Mouse (Mus musculus): ENCODE results near the gene Apol8. TPM values are rescaled to one million over a fixed set of nuclear protein-coding genes. Genes with fewer than 3 reads are reported as not detected.

The Apol8 gene
- polyA plus RNA-seq (2015; fragmentation: Nextera tagmentation; extraction: Ambion mirVana) = not detected in 2 replicates

GRCm38 (mm10) chr15:77756848-77757247 is at the start of gene Apol8:
Gene Apol8 (minus strand): TSS chr15:77757003.
- Histone ChIP-seq H3K4me1 (replicated peaks) (no peaks in the 10 kb centered on the region), H3K4me2 (no peak within 1 kb of the TSS), H3K4me3 (no peak within 1 kb of the TSS), H3K36me3 (peaks cover 16% of the 10 kb centered on the region), H3K9ac (no peak within 1 kb of the TSS), H3K9me3 (no peaks in the 10 kb centered on the region), H3K27ac (replicated peaks) (no peak within 1 kb of the TSS), H3K27me3 (no peaks in the 10 kb centered on the region)
- WGBS = 10% methylated on average over 9 of the region's 9 CpGs
- ATAC-seq (ENCODE audit: low read depth) = no peak

- 87% methylated on average over 4 of the region's 4 CpGs for WGBS
- H3K4me3 ChIP-seq = no peak overlapping the region
- no peak overlapping the region for H3K4me2 ChIP-seq
- ATAC-seq (ENCODE audit: low read depth) = no peak
- H3K27me3 ChIP-seq = no peaks in the 10 kb centered on the region
- peaks cover 41% of the 10 kb centered on the region for H3K36me3 ChIP-seq
- no peak overlapping the region for H3K27ac ChIP-seq (replicated peaks)
- H3K9ac ChIP-seq = no peak overlapping the region
- H3K9me3 ChIP-seq = no peaks in the 10 kb centered on the region
- peaks cover 13% of the 10 kb centered on the region for H3K4me1 ChIP-seq (replicated peaks)
These were observed 48.9 kb upstream of the Apol8 start for GRCm38 (mm10) chr15:77805657-77806056.

- Histone ChIP-seq H3K9ac (no peak overlapping the region), H3K4me3 (no peak overlapping the region), H3K27ac (replicated peaks) (no peak overlapping the region), H3K4me2 (no peak overlapping the region), H3K4me1 (replicated peaks) (peaks cover 13% of the 10 kb centered on the region), H3K27me3 (no peaks in the 10 kb centered on the region), H3K36me3 (peaks cover 41% of the 10 kb centered on the region), H3K9me3 (no peaks in the 10 kb centered on the region)
- 90% methylated on average over 9 of the region's 9 CpGs for whole genome bisulfite sequencing
- ATAC-seq (ENCODE audit: low read depth) = no peak
These were observed 48.1 kb upstream of the Apol8 start for GRCm38 (mm10) chr15:77804949-77805348.

GRCm38 (mm10) chr15:77804460-77804859 is 47.7 kb upstream of the Apol8 start:
- no peak overlapping the region for H3K27ac ChIP-seq (replicated peaks)
- no peak overlapping the region for H3K4me2 ChIP-seq
- H3K27me3 ChIP-seq = no peaks in the 10 kb centered on the region
- no peak overlapping the region for H3K9ac ChIP-seq
- H3K4me3 ChIP-seq = no peak overlapping the region
- 94% methylated on average over 6 of the region's 6 CpGs for WGBS
- peaks cover 41% of the 10 kb centered on the region for H3K36me3 ChIP-seq
- ATAC-seq (ENCODE audit: low read depth) = no peak
- peaks cover 17% of the 10 kb centered on the region for H3K4me1 ChIP-seq (replicated peaks)
- H3K9me3 ChIP-seq = no peaks in the 10 kb centered on the region

GRCm38 (mm10) chr15:77803747-77804146 is 46.9 kb upstream of the Apol8 start:
- WGBS = 73% methylated on average over 3 of the region's 3 CpGs
- peaks cover 24% of the 10 kb centered on the region for H3K4me1 ChIP-seq (replicated peaks)
- no peak overlapping the region for H3K4me3 ChIP-seq
- no peaks in the 10 kb centered on the region for H3K9me3 ChIP-seq
- no peaks in the 10 kb centered on the region for H3K27me3 ChIP-seq
- H3K4me2 ChIP-seq = no peak overlapping the region
- peaks cover 41% of the 10 kb centered on the region for H3K36me3 ChIP-seq
- H3K27ac ChIP-seq (replicated peaks) = no peak overlapping the region
- no peak overlapping the region for H3K9ac ChIP-seq
- no peak for ATAC-seq (ENCODE audit: low read depth)

- Histone ChIP-seq H3K27ac (replicated peaks) (no peak overlapping the region), H3K9ac (no peak overlapping the region), H3K4me1 (replicated peaks) (peaks cover 32% of the 10 kb centered on the region), H3K4me3 (no peak overlapping the region), H3K9me3 (no peaks in the 10 kb centered on the region), H3K4me2 (no peak overlapping the region), H3K27me3 (no peaks in the 10 kb centered on the region), H3K36me3 (peaks cover 39% of the 10 kb centered on the region)
- no peak for ATAC-seq (ENCODE audit: low read depth)
- WGBS = 87% methylated on average over 4 of the region's 4 CpGs
These were observed 46.2 kb upstream of the Apol8 start for GRCm38 (mm10) chr15:77802992-77803391.

GRCm38 (mm10) chr15:77801188-77801587 is 44.4 kb upstream of the Apol8 start:
- H3K27ac ChIP-seq (replicated peaks) = peak overlapping the region; percentile 70

GRCm38 (mm10) chr15:77800511-77800910 is 43.7 kb upstream of the Apol8 start:
- Histone ChIP-seq H3K36me3 (peaks cover 24% of the 10 kb centered on the region), H3K4me1 (replicated peaks) (peaks cover 36% of the 10 kb centered on the region), H3K4me3 (no peak overlapping the region), H3K4me2 (no peak overlapping the region), H3K9me3 (no peaks in the 10 kb centered on the region), H3K27ac (replicated peaks) (peak overlapping the region; percentile 80), H3K27me3 (no peaks in the 10 kb centered on the region), H3K9ac (no peak overlapping the region)
- no peak for ATAC-seq (ENCODE audit: low read depth)

More at GRCm38 (mm10) chr15:77801188-77801587, 44.4 kb upstream of the Apol8 start:
- Histone ChIP-seq H3K9me3 (no peaks in the 10 kb centered on the region), H3K36me3 (peaks cover 21% of the 10 kb centered on the region), H3K4me1 (replicated peaks) (peaks cover 36% of the 10 kb centered on the region), H3K9ac (no peak overlapping the region; the same call in 1 of the 2 replicates), H3K4me2 (no peak overlapping the region), H3K27me3 (no peaks in the 10 kb centered on the region), H3K4me3 (no peak overlapping the region)
- ATAC-seq (ENCODE audit: low read depth) = no peak
- WGBS = 70% methylated on average over 4 of the region's 4 CpGs

- no peak overlapping the region for H3K4me2 ChIP-seq
- H3K9me3 ChIP-seq = no peaks in the 10 kb centered on the region
- peaks cover 36% of the 10 kb centered on the region for H3K4me1 ChIP-seq (replicated peaks)
- peak overlapping the region; percentile 38; the same call in 1 of the 2 replicates for H3K9ac ChIP-seq
- H3K27me3 ChIP-seq = no peaks in the 10 kb centered on the region
- 88% methylated on average over 8 of the region's 8 CpGs for WGBS
- H3K27ac ChIP-seq (replicated peaks) = peak overlapping the region; percentile 80
- H3K36me3 ChIP-seq = peaks cover 29% of the 10 kb centered on the region
- ATAC-seq (ENCODE audit: low read depth) = no peak
- H3K4me3 ChIP-seq = no peak overlapping the region
These were observed 43.0 kb upstream of the Apol8 start for GRCm38 (mm10) chr15:77799491-77800474.

GRCm38 (mm10) chr15:77798664-77799490 is 42.1 kb upstream of the Apol8 start:
- WGBS = 29% methylated on average over 14 of the region's 14 CpGs
- peaks cover 28% of the 10 kb centered on the region for H3K36me3 ChIP-seq
- peaks cover 36% of the 10 kb centered on the region for H3K4me1 ChIP-seq (replicated peaks)
- H3K9ac ChIP-seq = peak overlapping the region; percentile 38
- no peaks in the 10 kb centered on the region for H3K27me3 ChIP-seq
- peak; percentile 49; the same call in 1 of the 2 replicates for ATAC-seq (ENCODE audit: low read depth)
- H3K4me3 ChIP-seq = no peak overlapping the region
- peak overlapping the region; percentile 80 for H3K27ac ChIP-seq (replicated peaks)
- H3K9me3 ChIP-seq = no peaks in the 10 kb centered on the region
- H3K4me2 ChIP-seq = no peak overlapping the region

GRCm38 (mm10) chr15:77797609-77798411 is 41.0 kb upstream of the Apol8 start:
- Histone ChIP-seq H3K27me3 (no peaks in the 10 kb centered on the region), H3K4me1 (replicated peaks) (peaks cover 40% of the 10 kb centered on the region), H3K36me3 (peaks cover 20% of the 10 kb centered on the region), H3K9ac (peak overlapping the region; percentile 38; the same call in 1 of the 2 replicates), H3K9me3 (no peaks in the 10 kb centered on the region), H3K27ac (replicated peaks) (peak overlapping the region; percentile 80), H3K4me3 (no peak overlapping the region), H3K4me2 (no peak overlapping the region)
- ATAC-seq (ENCODE audit: low read depth) = no peak
- 82% methylated on average over 14 of the region's 14 CpGs for WGBS

Measured in neural tube, embryonic 13.5 days (tissue).